Mouse (Mus musculus) naive thymus-derived CD4-positive, alpha-beta T cell, adult 2 months (primary cell): ENCODE measurements around the gene C87977.
"Not testable (repeated sequence)": the region's sequence is repeated elsewhere in the genome, so short reads cannot be mapped to it uniquely, and the experiment has no call there.

Source experiments
- DNase-seq: peaks from one replicate; pipeline ENCODE4 v3.0.0-alpha.2; 2011; ENCODE audit warnings: low read depth

C87977 gene

DNA sequence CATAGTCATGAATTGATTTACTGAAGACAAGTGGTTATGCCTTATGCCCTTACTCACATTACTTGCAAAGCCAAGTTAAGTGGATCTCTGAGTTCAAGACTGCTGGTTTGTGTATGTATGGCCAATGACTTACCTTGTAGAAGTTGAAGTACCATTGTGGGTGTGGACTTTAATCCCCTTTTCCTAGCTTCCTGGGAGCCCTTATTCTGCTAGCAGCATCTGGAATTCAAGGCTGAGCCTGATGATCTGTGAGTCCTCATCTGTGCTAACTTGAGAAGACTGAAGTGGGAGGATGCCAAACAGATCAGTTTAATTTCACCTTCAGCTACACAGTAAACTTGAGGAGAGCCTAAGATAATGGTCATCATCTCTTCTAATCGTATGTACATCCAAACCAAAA, at the start of gene C87977:
Gene C87977 (minus strand): TSS at position 101 of the 400 bp plus-strand sequence.
- DNase-seq: not testable (repeated sequence)

- not testable (repeated sequence) for DNase-seq
Observed at GRCm38 (mm10) chr4:144254768-144255167, 41.6 kb upstream of the C87977 start.

DNA sequence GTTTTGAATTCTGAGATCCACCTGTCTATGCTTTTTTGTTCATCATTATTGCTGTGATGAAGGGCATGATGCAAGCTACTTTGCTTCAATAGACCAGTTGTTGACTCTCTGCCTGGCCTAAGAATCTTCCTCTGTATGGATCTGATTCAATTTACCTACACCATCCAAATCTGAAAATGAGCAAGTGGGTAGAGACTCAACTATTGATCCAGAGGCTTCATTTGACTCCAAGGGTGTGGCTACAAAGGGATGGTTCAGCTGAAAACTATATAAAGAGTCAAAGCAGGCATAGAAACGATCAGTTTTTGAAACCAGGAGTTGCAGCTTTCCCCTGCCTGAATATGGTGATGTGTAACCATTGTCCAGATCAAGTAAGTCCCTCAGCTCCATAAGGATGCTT, 22.7 kb downstream of the C87977 start, which contains the start of gene Oog2:
Gene Oog2 (plus strand): TSS at position 301 of the 400 bp plus-strand sequence.
- no peak for DNase-seq

DNA sequence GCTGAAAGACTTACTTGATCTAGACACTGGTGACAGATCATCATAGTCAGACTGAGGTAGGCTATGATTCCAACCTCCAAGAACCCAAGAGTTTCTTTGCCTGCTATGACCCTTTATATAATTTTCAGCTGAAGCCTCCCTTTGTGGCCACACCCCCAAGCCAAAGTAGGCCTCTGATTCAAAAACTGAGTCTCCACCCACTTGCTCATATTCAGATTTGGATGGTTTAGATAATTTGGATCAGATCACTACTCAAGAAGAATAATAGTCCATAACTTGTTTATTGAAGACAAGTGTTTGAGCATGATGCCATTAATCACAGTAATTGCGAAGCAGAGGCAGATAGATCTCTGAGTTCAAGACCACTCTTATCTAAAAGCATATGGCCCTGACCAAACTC, 50.6 kb downstream of the C87977 start, which contains the start of gene Oog3:
Gene Oog3 (minus strand): TSS at position 101 of the 400 bp plus-strand sequence.
- DNase-seq: no peak
